Mouse (Mus musculus) megakaryocyte progenitor cell, adult 5-6 weeks (primary cell): ENCODE data around the gene Slc22a5. TPM values are rescaled to one million over a fixed set of nuclear protein-coding genes. Genes with fewer than 3 reads are reported as not detected.
"Not testable (repeated sequence)": the region's sequence is repeated elsewhere in the genome, so short reads cannot be mapped to it uniquely, and the experiment has no call there.

ENCODE experiments used
- ATAC-seq: replicated peaks from 2 replicates; pipeline ENCODE4 v1.8.0; 2016; ENCODE audit warnings: mild to moderate bottlenecking, moderate TSS enrichment, inconsistent platforms; ENCODE audit not compliant: poor library complexity
- total RNA-seq, 2 experiments: library from RNA; stranded (forward) in 1 of 2; stranded (reverse) in 1 of 2; fragments of 157-497, 149-512 nt in 1 of 2; fragments of 200-1000 nt in 1 of 2; gene quantifications; 2 replicates each; pipeline versions ENCODE4 v1.2.3 to v1.2.4; 2015 to 2017

The Slc22a5 gene
- total RNA-seq (2015) = 8.3 and 11.3 TPM in 2 replicates
- 8.0 and 12.7 TPM in 2 replicates for total RNA-seq (2017)

GRCm38 (mm10) chr11:53891505-53892451, at the start of gene Slc22a5:
Gene Slc22a5, minus strand, starts transcription at chr11:53891660.
- ATAC-seq = peak; percentile 95

DNA sequence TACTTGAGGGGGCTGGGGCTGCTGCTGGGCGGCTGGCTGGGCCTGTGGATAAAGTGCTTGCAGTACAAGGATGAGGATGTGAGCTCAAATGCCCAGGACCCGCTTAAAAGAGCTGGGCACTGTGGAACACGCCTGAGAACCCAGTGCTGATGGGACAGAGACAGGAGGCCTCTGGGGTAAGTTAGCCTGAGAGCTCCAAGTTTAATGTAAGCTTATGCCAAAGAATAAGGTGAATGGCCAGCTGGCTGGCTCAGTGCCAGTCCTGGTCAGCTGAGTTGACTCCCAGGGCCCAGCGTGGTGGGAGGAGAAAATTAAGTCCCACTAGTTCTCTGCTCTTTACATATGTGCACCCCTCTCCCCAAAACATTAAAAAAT, 40.5 kb upstream of the Slc22a5 start:
- ATAC-seq = not testable (repeated sequence)

GRCm38 (mm10) chr11:53931091-53931943, 39.9 kb upstream of the Slc22a5 start:
- ATAC-seq = peak; percentile 66

DNA sequence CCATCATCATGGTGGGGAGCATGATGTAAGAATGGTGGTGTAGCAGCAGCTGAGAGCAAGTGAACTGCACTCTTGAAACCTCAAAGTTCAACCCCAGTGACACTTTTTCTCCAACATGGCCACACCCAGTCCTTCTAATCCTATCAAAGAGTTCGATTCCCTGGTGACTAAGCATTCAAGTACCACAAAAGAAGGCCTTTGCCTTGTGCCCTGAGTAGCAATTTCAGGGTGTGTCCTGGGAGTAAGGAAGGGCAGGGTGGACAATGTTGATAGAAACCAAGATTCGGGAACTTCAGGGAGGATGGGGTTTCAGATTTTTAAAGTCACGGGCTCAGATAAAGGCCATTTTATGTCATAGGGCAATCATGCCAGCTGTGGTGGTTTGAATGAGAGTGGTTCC, 38.3 kb upstream of the Slc22a5 start:
- ATAC-seq = no peak

DNA sequence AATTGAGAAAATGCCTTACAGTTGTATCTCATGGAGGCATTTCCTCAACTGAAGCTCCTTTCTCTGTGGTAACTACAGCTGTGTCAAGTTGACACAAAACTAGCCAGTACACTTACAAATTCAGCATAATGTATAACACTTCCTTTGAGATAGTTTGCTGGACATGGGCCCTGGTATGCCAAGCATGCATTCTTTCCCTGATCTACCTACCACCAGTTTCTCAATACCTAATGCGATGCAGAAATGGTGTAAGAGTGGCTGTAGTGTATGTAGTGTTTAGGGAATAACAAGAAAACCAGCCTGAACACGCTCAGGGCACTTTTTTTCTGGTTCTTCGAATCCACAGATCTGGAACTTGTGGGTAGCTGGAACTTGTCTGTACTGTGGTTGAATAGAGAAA, 37.1 kb upstream of the Slc22a5 start:
- no peak for ATAC-seq

DNA sequence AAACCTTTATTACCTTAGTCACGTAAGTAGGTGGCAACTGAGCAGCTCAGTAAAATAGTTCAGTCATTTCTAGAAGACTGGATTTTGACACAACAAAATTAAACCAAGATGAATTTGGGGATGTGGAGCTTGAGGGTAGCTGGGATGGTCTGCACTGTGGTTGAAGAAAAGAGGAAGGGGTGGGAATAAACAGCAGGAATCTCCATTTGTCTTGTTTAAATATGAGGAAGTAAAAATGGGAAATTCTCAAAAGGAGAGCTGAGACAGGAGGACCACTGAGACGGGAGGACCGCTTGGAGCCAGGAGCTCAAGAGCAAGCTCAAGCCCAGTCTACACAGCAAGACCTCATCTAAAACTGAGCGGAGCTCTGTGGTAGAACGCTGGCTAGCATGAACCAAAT, 34.8 kb upstream of the Slc22a5 start:
- no peak; the same call in 1 of the 2 replicates for ATAC-seq

DNA sequence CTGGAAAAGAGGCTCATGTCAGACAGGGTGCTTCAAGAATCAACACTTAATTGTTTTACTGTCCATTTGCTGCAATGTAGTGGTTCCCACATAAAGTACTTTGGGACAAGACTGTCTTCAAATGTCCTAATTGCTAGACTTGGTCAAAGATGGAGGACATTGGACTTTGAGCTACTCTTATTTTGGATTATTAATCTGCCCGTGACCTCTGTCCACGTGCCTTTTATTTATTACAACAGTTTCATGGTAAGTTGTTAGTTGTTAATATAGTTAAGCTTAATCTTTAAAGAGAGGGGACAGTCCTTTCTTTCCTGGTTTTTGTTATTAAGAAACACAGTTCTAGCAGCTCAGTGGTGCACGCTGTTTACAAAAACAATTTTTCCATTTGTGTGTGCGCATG, 27.4 kb upstream of the Slc22a5 start:
- ATAC-seq = no peak

GRCm38 (mm10) chr11:53911011-53911410, 19.6 kb upstream of the Slc22a5 start:
- no peak for ATAC-seq

DNA sequence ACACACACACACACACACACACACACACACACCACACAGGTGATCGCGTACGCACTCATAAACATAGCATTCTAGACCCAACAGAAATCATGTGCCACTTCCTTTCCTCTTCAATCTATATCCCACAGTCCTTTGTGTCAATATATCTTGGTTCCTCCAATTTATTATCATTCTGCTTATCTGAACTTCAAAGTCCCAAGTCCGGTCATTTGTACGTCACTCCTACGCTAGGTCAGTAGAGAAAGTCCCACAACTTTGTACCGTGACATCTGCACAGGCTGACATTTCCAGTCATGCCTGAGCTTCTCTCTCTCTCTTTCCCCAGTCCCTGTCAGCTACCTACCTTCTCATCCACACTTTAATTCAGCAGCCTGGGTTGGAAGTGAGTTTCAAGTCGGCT, 17.2 kb upstream of the Slc22a5 start:
- ATAC-seq = no peak

GRCm38 (mm10) chr11:53904534-53904925, 13.1 kb upstream of the Slc22a5 start:
- ATAC-seq = no peak

DNA sequence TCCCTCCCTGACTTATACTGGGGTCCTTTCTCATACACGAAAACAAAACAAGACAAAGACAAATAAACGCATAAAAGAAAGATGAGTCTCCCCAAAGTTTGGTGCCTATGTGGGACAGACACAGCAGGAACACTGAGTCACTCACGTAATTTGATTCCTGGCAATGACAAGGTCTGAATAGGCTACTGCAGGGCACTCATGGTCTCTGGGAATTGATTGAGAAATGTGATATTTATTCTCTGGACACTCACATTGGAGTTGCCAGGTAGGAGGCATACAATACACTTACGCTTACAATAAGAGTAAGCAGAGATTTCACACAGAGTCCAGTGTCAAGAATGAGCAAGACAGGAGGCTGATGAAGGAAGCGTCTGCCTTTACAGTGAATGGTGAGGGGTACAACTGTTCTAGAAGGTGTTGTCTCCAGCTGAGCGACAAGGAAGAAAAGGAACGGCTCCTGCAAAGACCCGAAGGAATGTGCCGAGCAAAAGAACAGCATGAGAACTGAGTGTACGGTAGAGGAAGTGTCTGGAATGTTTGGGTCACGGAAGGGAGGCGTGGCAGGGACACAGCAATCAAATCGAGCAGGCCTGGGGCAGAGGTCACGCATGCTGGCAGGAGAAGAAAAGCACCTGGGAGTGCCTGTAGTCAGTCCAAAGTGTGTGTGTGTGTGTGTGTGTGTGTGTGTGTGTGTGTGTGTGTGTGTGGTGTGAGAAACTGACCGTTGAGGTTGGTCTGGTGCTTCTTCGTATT, 12.5 kb upstream of the Slc22a5 start:
- no peak for ATAC-seq

DNA sequence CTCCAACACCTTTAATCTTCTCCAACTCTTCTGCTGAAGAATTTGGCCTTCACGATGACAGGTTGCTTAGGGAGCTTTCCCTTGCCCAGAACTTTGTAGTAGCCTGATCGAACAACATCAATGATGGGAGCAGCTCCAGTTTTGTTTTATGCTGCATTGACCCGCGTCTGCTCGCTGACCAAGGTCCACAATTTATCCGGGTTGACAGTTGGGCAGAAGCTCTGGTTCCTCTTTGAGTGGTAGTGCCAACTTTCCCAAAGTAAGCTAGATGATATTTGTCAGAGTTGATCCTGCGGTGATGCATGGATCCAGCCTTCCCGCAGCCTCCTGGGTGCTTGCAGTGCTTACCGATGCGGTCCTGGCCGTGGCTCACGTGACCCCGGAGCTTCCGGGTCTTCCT, 11.3 kb upstream of the Slc22a5 start:
- ATAC-seq = no peak

DNA sequence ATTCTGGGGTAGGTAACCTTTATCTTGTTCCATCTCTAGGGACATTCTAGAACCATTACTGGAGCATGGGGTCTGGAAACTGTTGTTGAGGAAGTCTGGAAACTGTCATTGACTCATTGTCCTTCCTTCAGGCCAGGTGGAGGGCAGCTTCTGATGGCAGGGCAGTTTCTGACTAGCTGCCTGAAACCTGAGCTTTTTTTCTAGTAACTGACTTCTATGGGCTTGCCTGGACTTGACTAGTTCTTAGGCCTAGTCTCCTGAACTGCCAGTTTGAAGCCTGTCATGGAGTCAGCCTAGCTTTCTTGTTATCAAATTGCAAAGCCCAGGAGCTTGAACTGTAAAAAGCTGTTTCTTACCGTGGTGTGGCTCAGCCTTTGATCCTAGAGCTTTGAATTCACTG, 9.5 kb upstream of the Slc22a5 start:
- no peak for ATAC-seq

DNA sequence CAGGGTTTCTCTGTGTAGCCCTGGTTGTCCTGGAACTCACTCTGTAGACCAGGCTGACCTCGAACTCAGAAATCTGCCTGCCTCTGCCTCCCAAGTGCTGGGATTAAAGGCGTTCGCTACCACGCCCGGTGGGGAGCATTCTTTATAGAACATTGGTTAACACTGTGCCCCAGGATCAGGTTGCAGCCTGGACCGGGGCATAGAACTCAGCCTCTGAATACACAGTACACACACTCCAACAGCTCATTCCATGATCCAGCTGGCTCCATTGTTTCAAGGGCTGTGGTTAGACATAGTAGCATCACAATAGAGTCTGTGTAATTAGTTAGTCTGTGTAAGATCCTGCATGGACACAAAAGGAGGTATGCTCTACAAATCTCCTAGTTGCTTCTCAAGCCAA, 8.5 kb upstream of the Slc22a5 start:
- no peak for ATAC-seq

DNA sequence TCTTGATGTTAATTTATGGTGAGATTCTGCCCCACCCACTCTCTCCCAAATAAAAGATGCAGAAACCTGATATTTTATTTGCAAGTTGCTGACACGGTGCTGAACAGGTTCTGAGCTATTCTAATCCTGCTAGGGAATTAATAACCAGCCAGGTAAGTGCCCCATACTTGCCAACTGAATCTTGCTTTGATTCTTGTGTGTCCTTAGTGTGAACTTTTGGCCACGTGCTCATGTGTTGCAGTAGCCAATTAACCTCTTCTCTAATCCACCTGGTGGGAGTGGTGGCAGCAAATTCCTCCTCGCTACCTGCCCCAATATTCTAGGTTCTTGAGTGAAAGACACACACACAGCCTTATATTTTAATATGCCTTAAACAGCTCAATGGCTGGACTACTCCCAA, 7.5 kb upstream of the Slc22a5 start:
- ATAC-seq = no peak

DNA sequence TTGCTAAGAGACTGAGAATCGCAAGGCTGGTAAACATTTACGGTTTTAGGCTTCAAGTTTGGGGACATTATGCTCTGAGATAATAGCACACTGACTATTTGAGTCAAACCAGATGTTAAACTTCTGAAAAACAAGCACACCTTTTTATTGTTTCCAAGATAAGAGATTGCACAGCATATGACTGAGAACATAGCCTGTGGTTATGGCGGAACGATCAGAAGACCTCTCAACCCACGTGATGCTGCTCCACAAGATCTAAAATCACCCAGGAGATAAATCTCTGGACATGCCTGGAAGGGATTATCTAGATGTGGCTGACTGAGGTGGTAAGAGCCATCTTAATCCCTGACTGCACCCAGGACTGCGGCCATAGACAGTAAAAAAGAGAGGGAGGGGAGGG, 5.5 kb upstream of the Slc22a5 start:
- no peak for ATAC-seq

GRCm38 (mm10) chr11:53893451-53893850, 2.0 kb upstream of the Slc22a5 start:
- ATAC-seq = no peak

GRCm38 (mm10) chr11:53892716-53893416, 1.4 kb upstream of the Slc22a5 start:
- ATAC-seq = peak; percentile 56

DNA sequence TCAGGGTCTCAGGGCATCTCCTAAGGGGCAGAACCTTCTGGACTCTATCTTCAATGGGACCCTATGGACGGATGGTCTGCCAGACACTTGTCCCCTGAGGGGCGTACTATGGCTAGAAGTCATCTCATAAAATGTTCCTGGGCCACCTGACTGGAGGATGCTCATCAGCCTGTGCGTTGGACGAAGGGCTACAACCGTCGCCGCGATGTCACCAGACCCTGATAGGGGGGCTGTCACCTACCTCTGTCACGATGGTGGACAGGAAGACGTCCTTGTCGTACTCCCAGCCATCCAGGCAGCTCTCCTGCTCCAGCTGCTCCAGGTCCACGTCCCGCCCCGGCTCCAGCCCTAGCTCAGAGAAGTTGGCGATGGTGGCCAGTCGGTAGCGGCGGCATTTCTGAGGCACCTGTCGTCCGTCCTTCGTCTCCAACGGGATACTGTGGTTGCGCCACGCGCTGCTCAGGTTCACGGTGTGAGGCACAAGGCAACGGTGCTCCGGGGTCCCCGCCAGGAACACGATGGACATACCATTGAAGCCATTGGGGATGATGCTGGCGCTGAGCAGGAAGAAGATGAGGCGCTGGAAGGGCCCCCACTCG, 455 bp downstream of the Slc22a5 start:
- no peak; the same call in none of the 2 replicates for ATAC-seq

DNA sequence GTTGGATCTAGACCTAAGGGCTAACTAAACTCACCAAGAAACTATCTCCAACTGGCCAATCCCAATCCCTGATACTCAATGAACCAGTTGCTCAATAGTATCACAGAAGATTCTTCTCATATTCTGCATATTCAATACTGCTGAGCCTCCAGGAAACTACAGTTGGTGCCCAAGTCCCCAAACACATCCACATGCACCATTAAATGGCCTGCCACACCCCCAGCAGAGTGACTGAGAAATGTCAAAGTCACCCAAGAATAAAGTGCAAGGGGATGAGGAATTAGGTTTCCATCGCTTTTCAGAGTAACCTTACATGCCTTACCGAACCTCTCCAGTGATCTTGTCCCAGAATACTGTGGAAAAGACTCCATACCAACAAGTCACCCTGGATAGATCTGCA, 1.2 kb downstream of the Slc22a5 start:
- ATAC-seq = no peak
